Mouse (Mus musculus) heart, embryonic 16.5 days (tissue): ENCODE data around the gene Mreg. TPM values are rescaled to one million over a fixed set of nuclear protein-coding genes. Genes with fewer than 3 reads are reported as not detected.

Source experiments
- ATAC-seq: fragments of 200-750 bp; cut with Nextera tagmentation; replicated peaks from 2 replicates; pipeline ENCODE4 v1.8.0; 2017; ENCODE audit warnings: moderate number of reproducible peaks; ENCODE audit not compliant: insufficient read depth, low FRiP score; ENCODE audit errors: extremely low read depth
- H3K27ac ChIP-seq: fragments of 300-500 bp; sonication (generic); 2 replicates; pipeline ENCODE4 v1.5.1; 2014; ENCODE audit warnings: mild to moderate bottlenecking, low read length, control low read depth, moderate library complexity
- H3K27me3 ChIP-seq: fragments of 300-500 bp; sonication (generic); 2 replicates; pipeline ENCODE4 v1.6.1; 2014; ENCODE audit warnings: low read length, mixed read lengths; ENCODE audit not compliant: control insufficient read depth, insufficient read depth
- H3K36me3 ChIP-seq: fragments of 300-500 bp; sonication (generic); 2 replicates; pipeline ENCODE4 v1.6.1; 2014; ENCODE audit not compliant: control insufficient read depth, insufficient read depth
- H3K4me1 ChIP-seq: fragments of 300-500 bp; sonication (generic); 2 replicates; pipeline ENCODE4 v1.6.1; 2014; ENCODE audit warnings: low read length, mixed read lengths; ENCODE audit not compliant: control insufficient read depth, insufficient read depth
- H3K4me2 ChIP-seq: fragments of 300-500 bp; sonication (generic); 2 replicates; pipeline ENCODE4 v1.6.1; 2014; ENCODE audit warnings: low read depth, mild to moderate bottlenecking, control low read depth, low read length
- H3K4me3 ChIP-seq: fragments of 300-500 bp; sonication (generic); 2 replicates; pipeline ENCODE4 v1.5.1; 2014; ENCODE audit warnings: mild to moderate bottlenecking, control low read depth, low read length
- H3K9ac ChIP-seq: fragments of 300-500 bp; sonication (generic); 2 replicates; pipeline ENCODE4 v1.6.1; 2014; ENCODE audit warnings: low read length, control low read depth
- H3K9me3 ChIP-seq: fragments of 300-500 bp; sonication (generic); replicated peaks from 2 replicates; pipeline ENCODE4 v1.6.1; 2016; ENCODE audit warnings: low read length; ENCODE audit not compliant: control insufficient read depth
- WGBS: fragments of 180-500 bp; shearing (Covaris S2); extraction: QIAGEN DNeasy Blood & Tissue Kit; methylation state at CpG from one replicate; pipeline ENCODE4 v1.1.7; 2014; 5-methylcytosine and 5-hydroxymethylcytosine counted together
- polyA plus RNA-seq: library from polyadenylated mRNA; unstranded; fragments of >200 nt; fragmentation: Nextera tagmentation; extraction: Ambion mirVana; gene quantifications from 2 replicates; pipeline ENCODE4 v1.2.1, GENCODE M21; 2015

Mreg gene
- polyA plus RNA-seq, 1 experiment from 2014 or later = 18.8 TPM

DNA sequence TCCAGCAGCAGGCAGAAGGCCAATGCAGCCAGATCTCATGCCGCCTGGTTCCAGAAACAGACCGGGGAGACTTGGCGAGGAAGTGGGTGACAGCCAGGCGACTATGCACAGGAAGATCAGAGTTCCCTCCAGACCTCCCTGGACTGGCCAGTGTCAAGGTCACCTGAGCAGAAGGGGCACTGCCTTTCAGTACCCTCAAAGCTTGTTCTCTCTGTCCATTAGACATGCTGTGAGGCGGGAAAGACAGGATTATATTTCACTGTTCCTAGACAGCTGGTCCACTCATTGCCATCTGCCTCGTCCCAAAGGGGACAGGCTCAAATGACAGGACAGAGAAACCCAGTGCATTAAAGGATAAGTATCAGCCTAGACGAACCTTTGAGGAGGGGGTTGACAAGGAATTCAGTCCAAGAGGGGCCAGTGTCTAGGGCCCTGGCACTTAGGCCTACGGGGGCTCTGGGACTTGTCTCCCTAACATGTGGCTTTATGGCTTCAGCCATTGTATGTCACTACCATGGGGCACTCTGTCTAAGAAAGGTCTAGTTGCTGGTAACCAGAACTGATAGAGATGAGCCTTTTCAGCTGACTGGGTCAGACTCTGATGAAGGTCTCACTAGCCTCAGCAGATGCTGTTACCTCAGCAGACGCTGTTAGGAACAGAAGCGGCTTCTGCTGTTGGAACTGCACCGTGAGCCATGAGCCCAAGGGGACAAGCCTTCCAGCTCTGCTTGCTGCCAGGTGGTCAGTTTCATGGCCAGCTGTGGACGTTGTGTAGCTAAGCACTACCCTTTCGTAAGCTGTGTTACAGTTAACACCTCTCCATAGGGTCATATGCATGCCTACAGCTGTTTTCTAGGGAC lies 40.9 kb downstream of the Mreg start:
- no peak for ATAC-seq
- H3K27me3 ChIP-seq = no peaks in the 10 kb centered on the region
- H3K4me1 ChIP-seq = peaks cover 2% of the 10 kb centered on the region
- no peak overlapping the region for H3K9ac ChIP-seq
- no peaks in the 10 kb centered on the region for H3K36me3 ChIP-seq
- no peak overlapping the region for H3K4me2 ChIP-seq
- 65% methylated on average over 13 of the region's 13 CpGs for WGBS
- no peak overlapping the region for H3K4me3 ChIP-seq
- no peaks in the 10 kb centered on the region for H3K9me3 ChIP-seq
- peak overlapping the region; percentile 36; the same call in 1 of the 2 replicates for H3K27ac ChIP-seq

DNA sequence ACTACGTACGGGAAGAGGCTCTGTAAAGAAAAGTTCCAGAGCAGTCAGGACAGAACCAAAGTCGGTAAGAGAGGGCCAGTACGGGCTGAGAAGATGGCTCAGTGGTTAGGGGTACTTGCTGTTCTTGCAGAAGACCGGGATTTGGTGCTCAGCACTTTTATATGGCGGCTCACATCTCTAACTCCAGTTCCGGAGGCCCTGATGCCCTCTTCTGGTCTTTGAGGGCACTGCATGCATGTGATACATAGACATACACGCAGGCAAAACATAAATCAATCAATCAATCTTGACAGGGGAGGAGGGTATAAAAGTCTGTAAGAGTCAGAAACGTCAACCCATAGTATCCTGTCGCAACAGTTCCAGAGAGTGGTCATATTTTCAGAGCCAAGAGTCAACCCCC lies 45.1 kb downstream of the Mreg start:
- WGBS = 96% methylated on average over 10 of the region's 10 CpGs
- no peak overlapping the region for H3K27ac ChIP-seq
- H3K4me1 ChIP-seq = no peaks in the 10 kb centered on the region; the same call in 1 of the 2 replicates
- H3K4me3 ChIP-seq = no peak overlapping the region
- ATAC-seq = no peak
- no peaks in the 10 kb centered on the region for H3K27me3 ChIP-seq
- H3K9ac ChIP-seq = no peak overlapping the region
- no peak overlapping the region for H3K4me2 ChIP-seq
- no peaks in the 10 kb centered on the region for H3K36me3 ChIP-seq
- no peaks in the 10 kb centered on the region for H3K9me3 ChIP-seq

GRCm38 (mm10) chr1:72166468-72166814 lies 45.7 kb downstream of the Mreg start:
- Histone ChIP-seq H3K27me3 (no peaks in the 10 kb centered on the region), H3K9ac (no peak overlapping the region), H3K4me3 (no peak overlapping the region), H3K4me1 (no peaks in the 10 kb centered on the region; the same call in 1 of the 2 replicates), H3K36me3 (no peaks in the 10 kb centered on the region), H3K4me2 (no peak overlapping the region), H3K9me3 (no peaks in the 10 kb centered on the region), H3K27ac (no peak overlapping the region)
- 94% methylated on average over 5 of the region's 5 CpGs for WGBS
- ATAC-seq = no peak

- Histone ChIP-seq H3K27me3 (no peaks in the 10 kb centered on the region), H3K36me3 (no peaks in the 10 kb centered on the region), H3K9ac (no peak overlapping the region), H3K4me3 (no peak overlapping the region), H3K4me1 (no peaks in the 10 kb centered on the region; the same call in 1 of the 2 replicates), H3K27ac (no peak overlapping the region), H3K9me3 (no peaks in the 10 kb centered on the region), H3K4me2 (no peak overlapping the region)
- no peak for ATAC-seq
- 61% methylated on average over 20 of the region's 20 CpGs for WGBS
These were observed 46.2 kb downstream of the Mreg start for GRCm38 (mm10) chr1:72165723-72166467.

DNA sequence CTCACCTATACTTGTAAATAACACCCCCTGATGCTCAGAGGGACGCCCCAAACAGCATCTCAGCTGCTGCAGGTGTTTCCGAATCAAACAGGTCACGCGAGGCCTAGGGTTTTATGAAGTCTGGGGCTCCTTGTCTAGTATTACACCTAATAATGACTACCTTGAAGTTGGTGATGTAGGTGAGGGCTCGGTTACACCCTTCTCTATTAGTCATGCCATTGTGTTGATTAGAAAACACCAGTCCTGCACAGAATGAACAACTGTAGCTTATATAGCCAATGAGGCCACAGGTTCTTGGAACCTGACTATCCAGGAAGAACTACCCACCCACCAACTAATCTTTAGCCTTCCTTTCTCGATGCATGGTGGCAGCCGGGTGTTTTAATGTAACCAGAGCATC lies 51.8 kb downstream of the Mreg start:
- no peak for ATAC-seq
- Histone ChIP-seq H3K27me3 (no peaks in the 10 kb centered on the region), H3K27ac (no peak overlapping the region), H3K9me3 (no peaks in the 10 kb centered on the region), H3K9ac (no peak overlapping the region), H3K4me2 (no peak overlapping the region), H3K4me1 (no peaks in the 10 kb centered on the region), H3K36me3 (no peaks in the 10 kb centered on the region), H3K4me3 (no peak overlapping the region)
- WGBS = 88% methylated on average over 7 of the region's 7 CpGs

DNA sequence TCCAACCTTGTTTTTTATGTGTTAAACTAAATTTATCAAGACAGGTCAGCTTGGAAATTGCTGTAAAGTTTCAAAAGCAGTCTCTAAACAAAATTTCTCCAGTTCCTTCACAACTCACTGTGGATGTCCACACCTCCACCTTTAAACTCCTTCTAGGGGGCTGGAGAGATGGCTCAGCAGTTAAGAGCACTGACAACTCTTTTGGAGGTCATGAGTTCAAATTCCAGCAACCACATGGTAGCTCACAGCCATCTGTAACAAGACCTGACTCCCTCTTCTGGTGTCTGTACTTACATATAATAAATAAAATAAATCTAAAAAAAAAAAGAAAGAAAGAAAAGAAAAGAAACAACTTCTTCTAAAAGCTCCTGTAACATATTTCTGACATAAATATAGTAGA lies 67.1 kb downstream of the Mreg start:
- H3K36me3 ChIP-seq = no peaks in the 10 kb centered on the region
- no peaks in the 10 kb centered on the region for H3K27me3 ChIP-seq
- no peak overlapping the region for H3K9ac ChIP-seq
- no peaks in the 10 kb centered on the region for H3K9me3 ChIP-seq
- no peaks in the 10 kb centered on the region for H3K4me1 ChIP-seq
- no peak for ATAC-seq
- no peak overlapping the region for H3K4me2 ChIP-seq
- H3K4me3 ChIP-seq = no peak overlapping the region
- no peak overlapping the region for H3K27ac ChIP-seq

- no peak for ATAC-seq
- no peaks in the 10 kb centered on the region for H3K27me3 ChIP-seq
- 78% methylated on average over 4 of the region's 4 CpGs for WGBS
These were observed 67.7 kb downstream of the Mreg start for GRCm38 (mm10) chr1:72144426-72144825.

DNA sequence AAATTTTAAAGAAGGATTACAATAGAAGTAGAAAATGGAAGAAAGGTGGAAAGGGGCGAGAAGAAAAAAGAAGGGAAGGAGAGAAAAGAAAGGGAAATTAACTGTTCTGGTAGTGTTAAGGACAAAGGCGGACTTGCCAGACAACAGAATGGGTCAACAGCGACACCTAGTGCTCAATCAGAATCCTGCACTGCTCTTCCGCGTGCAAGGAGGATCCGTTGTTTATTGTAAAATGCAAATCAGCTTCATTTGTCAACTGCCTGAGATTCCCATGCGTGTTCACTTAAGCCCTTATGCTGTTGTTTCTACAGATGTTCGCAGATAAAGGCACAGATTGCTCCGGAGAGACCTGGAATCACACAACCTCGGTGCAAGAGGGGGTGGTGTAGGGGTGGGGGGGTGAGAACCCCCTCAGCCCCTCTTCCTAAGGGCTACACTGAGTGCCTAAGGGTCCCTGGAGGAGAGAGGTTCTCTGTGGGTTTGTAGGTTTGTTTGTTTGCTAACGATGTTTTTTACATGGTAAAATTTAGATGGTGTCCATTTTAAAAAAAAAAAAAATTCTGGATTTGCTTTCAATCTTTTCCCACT lies 70.1 kb downstream of the Mreg start:
- Histone ChIP-seq H3K4me3 (peak overlapping the region; percentile 37), H3K36me3 (no peaks in the 10 kb centered on the region), H3K27ac (no peak overlapping the region), H3K9ac (peak overlapping the region; percentile 64), H3K27me3 (no peaks in the 10 kb centered on the region), H3K9me3 (0 out of 2 replicates have a peak, but pooled peaks cover 2% of the 10 kb centered on the region), H3K4me2 (peak overlapping the region; percentile 60), H3K4me1 (no peaks in the 10 kb centered on the region)
- no peak for ATAC-seq
- 4% methylated on average over 11 of the region's 11 CpGs for WGBS

More at GRCm38 (mm10) chr1:72144426-72144825, 67.7 kb downstream of the Mreg start:
- Histone ChIP-seq H3K9ac (no peak overlapping the region), H3K4me1 (no peaks in the 10 kb centered on the region), H3K27ac (no peak overlapping the region), H3K4me3 (no peak overlapping the region), H3K36me3 (no peaks in the 10 kb centered on the region), H3K4me2 (no peak overlapping the region), H3K9me3 (0 out of 2 replicates have a peak, but pooled peaks cover under 1% of the 10 kb centered on the region)

DNA sequence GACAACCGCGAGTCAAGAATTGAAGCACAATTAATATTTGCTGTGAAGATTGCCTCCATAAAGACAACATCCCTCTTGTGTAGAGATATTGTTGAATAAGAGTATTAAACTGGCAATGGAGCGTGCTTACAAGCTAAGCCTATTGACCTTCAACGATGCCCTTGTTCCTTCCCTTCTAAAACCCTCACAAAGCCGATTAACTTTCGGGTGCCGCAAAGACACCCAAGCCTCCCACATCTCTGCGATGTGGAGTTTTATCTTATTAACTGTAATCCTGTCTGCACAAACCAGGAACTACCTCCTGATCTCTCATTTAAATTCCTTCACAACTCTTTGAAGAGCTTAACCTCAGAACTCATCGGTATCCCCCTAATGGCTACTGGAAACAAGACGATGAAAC lies 76.0 kb downstream of the Mreg start:
- Histone ChIP-seq H3K9me3 (peaks cover 10% of the 10 kb centered on the region), H3K27ac (no peak overlapping the region), H3K4me3 (no peak overlapping the region), H3K9ac (no peak overlapping the region), H3K4me2 (no peak overlapping the region), H3K27me3 (no peaks in the 10 kb centered on the region), H3K36me3 (no peaks in the 10 kb centered on the region), H3K4me1 (no peaks in the 10 kb centered on the region)
- ATAC-seq = no peak
- 92% methylated on average over 10 of the region's 10 CpGs for WGBS
